Mouse (Mus musculus) common myeloid progenitor, adult 5-6 weeks (primary cell): ENCODE data around the gene Rad54l. TPM values are rescaled to one million over a fixed set of nuclear protein-coding genes. Genes with fewer than 3 reads are reported as not detected.

Experiments used
- ATAC-seq: replicated peaks from 2 replicates; pipeline ENCODE4 v1.8.0; 2016; ENCODE audit warnings: low read depth, mild to moderate bottlenecking, moderate TSS enrichment, inconsistent platforms; ENCODE audit not compliant: poor library complexity, severe bottlenecking
- total RNA-seq: library from RNA; stranded (forward); fragments of 200-1000, 187-1606 nt; gene quantifications from 2 replicates; pipeline ENCODE4 v1.2.3, GENCODE M21; 2017

Gene Rad54l
- total RNA-seq, 1 experiment from 2014 or later: 28.7 TPM

DNA sequence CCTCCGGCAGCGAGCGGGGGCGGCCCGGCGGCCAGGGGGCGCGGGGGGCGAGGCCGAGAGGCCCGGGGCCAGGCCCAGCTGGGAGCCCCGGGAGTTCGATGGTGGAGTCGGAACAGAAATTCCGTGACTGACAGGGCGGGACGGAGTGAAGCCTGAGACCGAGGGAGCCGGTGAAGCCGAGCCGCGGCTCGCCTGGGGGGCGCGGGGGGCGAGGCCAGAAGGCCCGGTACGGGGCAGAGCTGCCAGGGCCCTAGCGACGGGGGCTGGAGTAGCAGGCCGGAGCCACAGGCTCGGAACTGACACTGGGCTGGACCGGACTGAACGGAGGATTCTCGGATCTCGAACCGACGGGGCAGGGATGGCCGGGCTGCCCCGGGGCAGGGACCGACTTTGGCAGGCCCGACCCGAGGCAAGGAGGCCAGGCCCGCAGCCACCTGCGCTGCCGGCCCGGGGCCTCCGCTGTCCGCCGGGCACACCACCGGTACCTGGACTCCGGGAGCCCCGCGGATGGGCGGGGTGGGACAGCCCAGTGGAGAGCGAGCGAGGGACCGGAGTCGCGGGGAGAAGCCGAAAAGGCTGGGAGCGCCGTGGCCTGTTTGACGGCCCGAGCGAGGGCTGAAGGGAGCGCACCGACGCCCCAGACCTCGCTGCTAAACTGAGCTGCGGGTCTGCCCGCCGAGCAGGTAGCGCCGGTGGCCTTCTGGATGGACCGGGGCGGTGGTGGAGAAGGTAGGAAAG, 47.7 kb downstream of the Rad54l start:
- ATAC-seq: peak; percentile 20

DNA sequence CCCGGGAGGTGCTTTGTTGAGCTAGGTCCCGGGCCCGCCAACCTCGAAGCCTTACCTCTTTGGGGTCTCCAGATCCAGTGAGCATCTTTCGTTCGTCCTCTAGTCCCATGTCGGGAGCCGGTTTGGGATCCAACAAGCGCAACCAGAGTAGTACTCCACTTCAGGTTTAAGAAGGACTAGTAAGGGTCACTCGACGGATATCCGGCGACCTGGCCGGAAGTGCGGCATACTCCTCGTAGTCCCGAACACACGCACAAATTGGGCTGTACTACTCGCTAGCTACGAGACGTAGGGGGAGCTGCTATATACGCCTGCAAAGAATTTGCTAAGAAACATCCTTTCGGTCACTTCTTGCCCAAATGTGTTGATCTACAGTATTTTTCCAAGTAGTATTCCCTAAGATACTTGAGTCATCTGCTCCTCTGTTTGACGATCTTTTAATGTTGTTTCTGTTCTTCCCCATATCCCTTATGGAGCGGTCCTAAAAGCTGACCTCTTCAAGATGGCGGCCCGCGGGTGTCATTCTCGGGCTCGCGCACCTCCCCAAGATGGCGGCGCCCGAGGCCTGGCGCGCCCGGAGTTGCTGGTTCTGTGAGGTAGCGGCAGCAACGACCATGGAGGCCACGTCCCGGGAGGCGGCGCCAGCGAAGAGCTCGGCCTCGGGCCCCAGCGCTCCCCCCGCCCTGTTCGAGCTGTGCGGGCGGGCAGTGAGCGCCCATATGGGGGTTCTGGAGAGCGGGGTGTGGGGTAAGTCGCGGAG, 48.4 kb downstream of the Rad54l start, which contains the start of the genes Uqcrh and Lrrc41:
Gene Uqcrh (minus strand): TSS at position 211 of the 760 bp plus-strand sequence.
Gene Lrrc41 (plus strand): TSS at position 409 of the 760 bp plus-strand sequence.
- peak; percentile 82 for ATAC-seq

DNA sequence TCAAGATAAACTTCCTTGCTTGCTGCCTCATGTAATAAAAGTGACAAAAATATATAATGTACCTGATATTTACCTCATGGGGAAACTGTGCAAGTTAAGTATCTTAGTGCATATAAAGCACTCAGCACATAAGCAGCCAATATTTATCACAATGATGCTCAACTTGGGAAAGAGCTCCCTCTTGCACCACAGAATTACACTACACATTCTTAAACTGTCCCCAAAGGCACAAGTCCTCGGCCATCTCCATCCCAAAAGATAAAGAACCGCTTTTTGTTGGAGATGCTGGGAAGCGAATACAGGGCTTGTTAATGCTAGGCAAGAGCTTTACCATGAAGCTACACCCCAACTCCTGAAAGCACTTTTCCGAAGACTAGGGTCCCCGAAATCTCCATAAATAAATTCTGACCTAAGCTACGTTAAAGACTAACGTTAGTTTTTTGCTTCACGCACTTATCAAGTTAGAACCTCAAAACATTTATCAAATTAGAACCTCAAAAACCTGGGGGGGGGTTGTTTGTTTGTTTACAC, 49.3 kb downstream of the Rad54l start:
- 0 out of 2 replicates have a peak, but pooled peaks have one; percentile 17 for ATAC-seq

DNA sequence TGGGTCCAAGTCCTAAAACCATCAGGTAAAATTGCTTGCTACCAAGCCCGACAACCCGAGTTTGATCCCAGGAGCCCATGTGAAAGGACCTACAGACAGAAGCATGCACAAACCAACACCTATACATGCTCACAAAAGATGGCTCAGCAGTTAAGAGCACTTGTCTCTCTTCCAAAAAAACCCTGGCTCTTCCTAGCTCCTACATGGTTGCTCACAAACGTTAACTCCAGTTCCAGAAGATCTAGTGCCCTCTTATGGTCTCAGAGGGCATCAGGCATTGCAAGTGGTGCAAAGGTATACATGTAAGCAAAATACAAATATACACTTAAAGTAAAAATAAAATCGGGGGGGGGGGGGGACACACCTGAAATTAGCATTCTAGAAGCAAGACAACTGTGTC, 50.3 kb downstream of the Rad54l start:
- no peak for ATAC-seq

DNA sequence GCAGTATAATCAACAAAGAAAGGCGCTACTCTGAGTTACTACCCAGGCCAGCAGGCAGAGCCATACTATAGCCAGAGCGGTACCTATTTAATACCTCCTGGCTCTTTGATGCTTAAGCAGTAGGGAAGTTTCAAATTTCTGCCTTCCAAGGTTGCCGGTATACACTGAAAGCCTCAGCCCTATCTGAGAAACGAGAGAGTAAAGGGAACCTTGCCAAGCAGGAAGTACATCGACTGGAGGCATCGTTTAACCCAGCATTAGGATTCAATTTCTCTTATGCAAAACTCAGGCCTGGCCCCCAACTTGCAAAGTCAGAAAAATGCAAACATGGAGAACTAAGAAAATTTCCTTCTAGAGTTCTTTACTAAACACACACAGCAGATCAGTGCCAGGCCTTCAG, 53.4 kb downstream of the Rad54l start:
- no peak for ATAC-seq

DNA sequence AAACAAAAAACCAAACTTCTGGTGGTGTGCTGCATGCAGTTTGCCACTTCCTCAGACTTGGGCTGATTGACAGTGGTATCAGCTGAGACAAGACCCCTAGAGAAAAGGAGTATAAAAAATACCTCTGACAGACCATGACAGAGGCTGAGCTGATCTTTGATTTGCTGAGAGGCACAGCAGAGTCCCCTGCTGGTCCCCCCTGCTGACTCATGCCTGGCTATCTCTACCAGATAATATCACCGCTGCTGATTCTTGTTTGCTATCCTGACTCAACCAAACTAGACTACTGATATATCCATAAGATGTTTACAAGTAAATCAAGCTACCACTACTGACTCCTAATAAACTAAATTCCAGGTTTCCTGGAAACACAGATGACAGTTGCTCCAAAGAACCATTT, 59.6 kb downstream of the Rad54l start:
- no peak; the same call in 1 of the 2 replicates for ATAC-seq

DNA sequence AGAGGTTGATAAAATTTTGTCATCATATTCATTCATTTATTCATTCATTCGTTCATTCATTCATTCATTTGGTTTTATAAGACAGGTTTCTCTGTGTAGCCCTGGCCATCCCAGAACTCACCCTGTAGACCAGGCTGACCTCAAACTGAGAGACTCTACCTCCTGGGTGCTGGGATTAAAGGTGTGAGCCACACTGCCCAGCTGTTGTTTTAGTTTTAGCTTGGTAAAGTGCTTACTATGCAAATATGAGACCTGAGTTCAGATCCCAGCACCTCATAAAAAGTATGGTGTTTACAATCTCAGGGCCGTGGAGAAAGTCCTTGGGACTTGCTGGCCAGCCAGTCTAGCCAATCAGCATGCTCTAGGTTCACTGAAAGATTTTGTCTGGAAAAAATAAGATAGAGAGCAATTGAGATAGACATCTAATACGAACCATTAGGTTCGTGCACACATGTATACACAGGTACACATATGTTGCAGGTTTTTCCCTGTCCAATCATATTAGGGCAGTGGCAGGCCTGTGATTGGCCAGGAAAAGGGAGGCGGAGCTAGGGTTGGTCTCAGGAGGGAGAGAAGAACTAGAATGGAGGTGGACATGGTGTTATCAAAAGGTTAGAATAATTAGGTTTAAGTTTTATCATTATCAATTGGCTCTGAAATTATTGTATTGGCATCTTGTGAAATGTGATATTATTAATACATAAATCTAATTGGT, 64.3 kb downstream of the Rad54l start:
- no peak for ATAC-seq

DNA sequence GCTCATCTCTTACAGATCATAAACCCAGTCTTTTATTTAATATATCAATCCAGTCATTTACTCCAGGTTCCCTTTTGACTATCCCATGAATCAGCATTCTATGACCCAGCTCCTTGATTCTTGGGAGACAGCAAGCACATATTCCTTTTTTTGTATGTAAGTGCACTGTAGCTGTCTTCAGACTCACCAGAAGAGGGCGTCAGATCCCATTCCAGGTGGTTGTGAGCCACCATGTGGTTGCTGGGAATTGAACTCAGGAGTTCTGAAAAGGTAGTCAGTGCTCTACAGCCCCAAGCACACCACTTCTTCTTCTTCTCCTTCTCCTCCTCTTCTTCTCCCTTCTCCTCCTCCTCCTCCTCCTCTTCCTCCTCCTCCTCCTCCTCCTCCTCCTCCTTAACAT, 65.9 kb downstream of the Rad54l start:
- ATAC-seq: no peak

DNA sequence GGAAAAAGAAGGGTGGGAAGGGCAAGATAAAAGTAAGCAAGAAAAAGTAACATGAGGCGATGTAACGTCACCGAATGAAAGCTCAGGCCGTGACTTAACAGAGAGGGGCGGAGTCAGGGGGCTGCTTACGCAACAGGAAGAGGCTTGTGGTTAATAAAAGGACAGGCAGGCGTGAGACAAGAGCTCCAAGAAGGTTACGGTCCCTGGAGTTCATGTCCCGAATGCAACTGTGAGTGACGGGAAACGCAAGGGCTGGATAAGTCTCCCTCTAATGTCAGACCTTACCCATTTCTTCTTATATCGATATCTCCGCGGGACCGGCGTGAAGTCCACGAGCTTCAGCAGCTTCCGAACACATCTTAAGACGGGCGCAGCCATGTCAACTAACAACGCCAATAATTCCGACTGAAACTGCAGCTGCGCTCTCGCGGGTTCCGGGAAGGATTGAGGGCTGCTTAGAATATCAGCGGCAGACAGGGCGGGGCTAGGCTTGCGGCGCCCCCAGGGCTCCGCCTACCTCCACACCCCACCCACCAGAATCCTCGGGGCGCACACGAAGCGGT, 70.0 kb downstream of the Rad54l start, which contains the start of gene Nsun4:
Gene Nsun4 (minus strand): TSS at position 478 of the 563 bp plus-strand sequence.
- peak; percentile 93 for ATAC-seq

DNA sequence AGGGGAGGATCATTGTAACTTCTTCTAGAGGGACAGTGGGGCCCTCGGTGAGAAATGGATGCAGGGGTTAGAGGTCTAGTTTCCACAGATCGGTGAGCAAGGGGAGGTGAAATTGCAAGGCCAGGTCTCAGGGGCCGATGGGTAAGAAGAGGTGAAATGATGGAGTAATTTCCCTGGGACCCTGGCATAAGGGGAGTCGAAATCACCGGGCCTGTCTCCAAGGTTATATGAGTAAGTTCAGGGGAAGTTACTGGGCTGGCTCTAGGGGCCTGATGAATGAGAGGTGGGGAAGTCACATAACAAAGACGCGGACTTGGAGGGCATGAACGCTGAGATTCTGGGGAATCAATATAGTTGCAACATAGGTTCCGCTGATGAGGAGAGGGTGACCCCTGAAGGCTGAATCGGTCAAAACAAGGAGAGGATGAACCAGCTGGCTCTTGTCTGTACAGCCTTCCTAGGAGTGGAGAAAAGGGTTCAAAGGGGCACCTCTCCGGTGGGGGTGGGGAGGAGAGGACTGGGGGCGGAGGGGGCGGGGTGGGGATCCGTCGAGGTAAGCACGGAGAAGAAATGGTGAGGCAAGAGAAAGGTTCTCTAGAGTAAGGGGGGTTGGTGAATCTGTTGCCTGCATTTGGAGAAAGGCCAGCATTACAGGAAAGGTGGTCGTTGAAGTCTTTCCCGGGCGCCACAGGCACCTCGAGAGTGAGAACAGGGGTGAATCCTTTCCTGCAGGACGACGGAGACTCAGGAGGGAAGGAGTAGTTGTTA, 70.8 kb downstream of the Rad54l start:
- peak; percentile 31 for ATAC-seq

DNA sequence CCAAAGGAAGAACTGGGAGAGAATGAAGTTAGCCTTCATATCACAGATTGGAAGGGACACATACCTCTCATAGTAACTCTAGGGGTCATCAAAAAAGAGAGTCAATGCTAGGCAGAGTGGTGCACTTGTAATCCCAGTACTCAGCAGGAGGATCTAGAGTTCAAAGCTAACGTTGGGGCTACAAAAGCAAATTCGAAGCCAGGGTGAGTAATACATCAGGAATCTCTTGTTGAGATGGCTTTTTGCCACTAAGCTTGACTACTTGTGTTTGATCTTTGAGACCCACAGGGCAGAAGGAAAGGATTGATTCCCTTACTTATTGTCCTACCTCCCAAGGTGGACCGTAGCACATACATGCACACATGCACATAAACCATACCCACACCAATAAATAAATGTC, 74.3 kb downstream of the Rad54l start:
- no peak for ATAC-seq

DNA sequence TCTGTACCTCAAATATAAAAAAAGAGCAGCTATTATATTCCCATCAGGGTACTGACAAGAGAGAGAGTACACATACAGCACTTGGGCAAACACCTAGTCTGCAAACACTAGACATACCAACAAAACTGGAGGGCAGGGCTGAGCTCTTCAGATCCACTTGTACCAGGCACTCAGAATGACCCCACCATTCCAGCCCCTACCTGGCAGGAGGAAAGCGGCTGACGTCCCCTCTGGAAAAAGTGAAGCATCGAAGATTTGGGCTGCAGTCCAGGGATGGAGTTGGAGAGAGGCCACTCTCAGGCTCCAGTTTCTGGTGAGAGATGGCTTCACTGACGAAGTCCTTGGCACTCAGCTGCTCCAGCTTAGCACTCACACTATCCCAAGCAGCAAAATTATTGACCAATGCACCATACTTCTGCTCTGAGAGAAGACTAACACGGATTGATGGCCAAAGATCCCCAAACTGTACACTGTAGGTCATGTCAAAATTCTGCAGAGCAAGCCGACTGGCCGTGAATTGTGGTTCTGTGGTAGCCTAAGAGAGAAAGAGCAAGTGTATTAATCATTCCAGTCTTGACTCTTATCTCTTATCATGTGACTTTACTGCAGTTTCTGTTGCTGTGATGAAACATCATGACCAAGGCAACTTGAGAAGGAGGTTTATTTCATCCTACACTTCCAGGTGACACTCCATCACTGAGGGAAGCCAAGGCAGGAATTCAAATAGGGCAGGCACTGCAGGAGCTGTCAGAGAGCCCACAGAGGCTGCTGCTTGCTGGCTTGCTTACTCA, 75.2 kb downstream of the Rad54l start:
- no peak for ATAC-seq

DNA sequence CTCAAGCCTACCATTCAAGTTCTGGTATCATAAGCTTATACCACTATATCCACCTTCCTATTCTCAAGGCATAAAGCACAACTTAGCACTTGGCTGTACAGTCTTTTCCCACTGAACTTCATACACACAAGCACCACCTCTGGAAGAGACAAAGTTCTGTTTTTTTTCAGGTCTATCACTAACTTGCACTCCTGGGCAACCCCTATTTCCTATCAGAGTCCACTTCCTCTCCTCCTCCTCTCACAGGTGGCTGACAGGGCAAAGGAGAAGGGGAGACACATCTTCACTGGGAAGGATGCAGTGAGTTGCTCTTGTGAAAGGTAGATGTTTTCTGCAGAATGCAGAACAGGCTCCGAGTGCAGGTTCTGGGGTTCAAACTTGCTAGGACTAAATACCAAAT, 75.8 kb downstream of the Rad54l start:
- ATAC-seq: no peak

DNA sequence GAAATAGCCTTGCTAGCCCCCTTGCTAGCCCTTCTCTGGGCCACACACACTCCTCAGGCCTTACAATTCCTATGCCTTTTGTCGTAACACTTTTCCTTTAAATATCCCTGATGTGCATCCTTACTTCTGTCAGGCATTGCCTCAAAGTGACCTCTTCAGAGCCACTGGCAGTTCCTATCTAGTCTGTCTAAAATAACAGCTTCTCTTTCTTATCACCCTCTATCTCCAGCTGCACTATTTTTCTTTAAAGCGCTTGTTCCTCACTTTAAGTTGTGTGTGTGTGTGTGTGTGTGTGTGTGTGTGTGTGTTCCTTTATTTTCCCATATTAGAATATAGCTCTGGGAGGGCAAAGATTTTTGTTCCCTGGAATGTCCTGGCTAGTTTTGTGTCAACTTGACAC, 76.9 kb downstream of the Rad54l start:
- no peak for ATAC-seq

Other genes with a start within 250 kb of the Rad54l start
- not detected in 2 replicates for gene Kncn, start 239.3 kb downstream of the Rad54l start, total RNA-seq
- gene 6430628N08Rik, start 233.0 kb downstream of the Rad54l start, total RNA-seq: not detected in 2 replicates
- gene Dmbx1, start 183.8 kb downstream of the Rad54l start, total RNA-seq: not detected in 2 replicates
- gene Faah, start 105.8 kb downstream of the Rad54l start, total RNA-seq: 2.2 and 3.4 TPM in 2 replicates
- 8.7 and 16.4 TPM in 2 replicates for gene Nsun4, start 69.8 kb downstream of the Rad54l start, total RNA-seq
- gene Uqcrh, start 48.6 kb downstream of the Rad54l start, total RNA-seq: 353 and 354 TPM in 2 replicates
- 14.4 and 22.4 TPM in 2 replicates for gene Lrrc41, start 48.4 kb downstream of the Rad54l start, total RNA-seq
- gene Pomgnt1, start 150 bp upstream of the Rad54l start, total RNA-seq: 14.2 and 15.9 TPM in 2 replicates
- 0.09 and 0.15 TPM in 2 replicates for gene Lurap1, start 27.6 kb upstream of the Rad54l start, total RNA-seq
- gene Tspan1, start 43.9 kb upstream of the Rad54l start, total RNA-seq: not detected in 2 replicates
- gene 1700042G07Rik, start 49.7 kb upstream of the Rad54l start, total RNA-seq: not detected in 2 replicates
- 0.41 and 0.63 TPM in 2 replicates for gene Gm49337, start 49.7 kb upstream of the Rad54l start, total RNA-seq
- 0.05 and 0.14 TPM in 2 replicates for gene Pik3r3, start 97.9 kb upstream of the Rad54l start, total RNA-seq